Mouse (Mus musculus) CD4-positive, CD25-positive, alpha-beta regulatory T cell, adult 2 months (primary cell): ENCODE data around the gene Psrc1.

Source experiments
- DNase-seq: peaks from one replicate; pipeline ENCODE4 v3.0.0-alpha.2; 2012; ENCODE audit warnings: low read depth, low spot score

Psrc1 gene

DNA sequence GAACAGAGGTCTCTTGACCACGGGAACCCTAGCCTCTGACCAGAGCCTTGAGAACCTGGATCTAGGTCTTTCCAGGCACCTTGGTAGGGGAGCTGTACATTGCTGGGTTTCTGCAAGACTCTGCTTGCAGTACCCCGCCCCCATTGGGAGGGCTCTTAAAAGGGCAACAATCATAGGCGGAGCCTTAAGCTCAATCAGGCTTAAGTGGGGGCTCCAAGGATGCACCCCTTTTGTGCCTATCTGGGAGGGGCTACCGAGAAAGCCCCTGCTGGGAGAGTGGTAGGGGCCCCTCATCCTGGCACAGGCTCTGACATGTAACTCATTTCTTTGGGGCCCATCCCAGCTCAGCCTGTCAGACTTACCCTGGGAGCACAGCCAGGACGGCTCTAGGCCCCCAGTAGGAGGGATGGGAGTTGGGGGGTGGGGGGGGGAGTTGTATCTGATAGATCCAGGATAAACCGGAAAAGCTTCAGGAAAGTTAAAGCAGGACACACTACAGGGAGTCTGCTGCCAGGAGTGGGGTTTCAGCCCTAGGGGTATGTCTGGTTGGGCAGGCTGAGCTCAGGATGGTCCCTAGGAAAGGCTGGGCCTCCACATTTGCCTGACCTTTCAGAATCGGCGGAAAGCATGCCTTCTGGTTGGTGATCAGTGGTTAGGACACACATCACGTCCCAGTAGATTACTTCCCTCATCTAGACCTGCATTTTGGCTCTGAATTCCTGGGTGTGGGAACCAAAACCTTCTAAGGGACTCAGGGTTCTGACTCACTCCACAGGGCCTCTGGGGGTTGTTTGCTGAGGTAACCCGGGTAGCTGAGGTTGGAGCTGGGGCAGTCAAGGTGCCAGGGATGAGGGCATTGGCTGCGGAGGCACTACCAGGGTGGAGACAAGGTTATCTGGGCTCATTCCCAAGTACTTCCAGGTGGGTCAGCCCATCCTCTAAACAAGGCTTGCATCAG is 40.5 kb downstream of the Psrc1 start:
- peak; percentile 57 for DNase-seq

DNA sequence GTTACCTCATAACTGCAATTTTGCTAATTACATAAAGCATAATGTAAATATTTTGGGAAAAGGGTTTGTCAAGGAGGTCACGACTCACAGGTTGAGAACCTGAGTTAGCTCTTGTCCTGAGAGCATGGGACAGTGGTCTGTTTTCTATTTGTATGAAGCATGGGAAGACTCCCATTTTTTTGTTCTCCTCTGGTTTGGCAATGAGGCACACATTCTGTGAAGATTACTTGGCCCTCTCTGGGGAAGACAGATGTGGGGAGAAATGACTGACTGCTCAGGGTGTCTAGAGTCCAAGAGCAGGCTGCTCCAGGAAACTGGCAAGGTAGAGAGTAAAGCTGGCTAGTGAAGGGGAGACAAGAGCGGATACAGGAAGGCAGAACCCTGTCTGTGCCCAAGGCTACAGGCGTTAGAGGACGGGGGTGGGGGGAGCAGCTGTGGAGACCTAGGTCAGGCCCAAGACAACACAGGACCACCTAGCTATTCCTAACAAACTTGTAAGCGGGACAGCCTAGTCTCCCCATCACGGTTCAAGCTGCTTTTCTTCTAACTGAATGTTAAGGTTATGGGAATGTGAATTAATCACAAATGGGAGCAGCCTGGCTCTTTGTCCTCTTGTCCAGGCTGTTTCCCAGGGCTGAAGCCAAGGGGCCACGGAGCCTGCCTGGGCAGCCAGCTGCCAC is 41.4 kb downstream of the Psrc1 start:
- DNase-seq, result no peak

DNA sequence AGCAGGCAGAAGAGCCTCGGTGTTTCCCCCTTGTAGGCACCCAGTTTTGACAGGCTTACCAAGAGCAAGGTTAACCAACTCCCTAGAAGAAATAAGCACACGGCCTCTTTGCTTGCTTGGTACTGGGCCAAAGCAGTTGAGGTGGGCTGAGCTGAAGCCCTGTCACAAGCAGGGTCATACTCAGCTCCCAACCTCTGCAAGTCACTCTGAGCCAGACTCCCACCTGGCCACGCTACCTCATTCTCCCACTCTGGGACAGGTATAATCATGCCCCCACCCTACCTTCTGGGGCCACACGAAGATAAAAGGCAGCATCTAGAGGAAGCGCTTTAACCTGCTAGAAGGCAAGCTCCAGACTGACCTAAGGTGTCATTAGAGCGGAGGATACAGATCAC is 42.0 kb downstream of the Psrc1 start:
- DNase-seq, result no peak

- DNase-seq, result no peak
These were observed 49.0 kb downstream of the Psrc1 start for GRCm38 (mm10) chr3:108432542-108433187.

DNA sequence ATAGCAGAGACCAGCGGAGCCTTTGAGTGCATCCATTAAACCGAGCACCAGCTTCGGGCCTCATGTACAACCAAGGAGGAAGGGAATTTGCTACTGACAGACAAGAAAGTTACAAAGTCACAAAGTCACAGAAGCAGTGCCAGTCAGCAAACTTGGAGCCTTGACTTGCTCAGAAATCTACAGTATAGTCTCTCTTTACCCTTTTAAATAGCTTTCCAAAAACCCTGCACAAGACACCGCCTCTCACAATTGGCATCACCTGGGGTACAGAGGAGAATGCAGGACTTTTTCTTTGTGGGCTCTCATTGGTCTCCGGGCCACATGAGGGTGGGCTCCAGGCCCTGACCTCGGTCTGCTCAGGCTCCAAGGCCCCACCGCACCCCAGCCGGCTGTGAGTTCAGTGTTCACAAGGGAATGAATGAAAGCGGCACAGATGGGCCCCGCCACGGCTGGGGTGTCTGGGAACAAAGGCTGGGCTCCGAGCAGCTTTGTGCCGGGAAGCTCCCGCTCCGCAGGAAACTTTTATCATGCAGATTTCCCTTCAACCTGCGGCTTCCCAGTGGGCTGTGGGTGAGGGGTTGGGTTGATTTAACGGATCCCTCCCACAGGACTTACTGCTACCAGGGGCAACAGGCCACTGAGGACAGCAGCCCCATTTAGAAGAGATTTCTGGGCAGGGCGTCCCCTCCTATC is 49.7 kb downstream of the Psrc1 start:
- DNase-seq, result no peak

GRCm38 (mm10) chr3:108433881-108434495 is 50.3 kb downstream of the Psrc1 start:
- no peak for DNase-seq

- DNase-seq, result peak; percentile 24
These were observed 52.2 kb downstream of the Psrc1 start for GRCm38 (mm10) chr3:108435701-108436379.

DNA sequence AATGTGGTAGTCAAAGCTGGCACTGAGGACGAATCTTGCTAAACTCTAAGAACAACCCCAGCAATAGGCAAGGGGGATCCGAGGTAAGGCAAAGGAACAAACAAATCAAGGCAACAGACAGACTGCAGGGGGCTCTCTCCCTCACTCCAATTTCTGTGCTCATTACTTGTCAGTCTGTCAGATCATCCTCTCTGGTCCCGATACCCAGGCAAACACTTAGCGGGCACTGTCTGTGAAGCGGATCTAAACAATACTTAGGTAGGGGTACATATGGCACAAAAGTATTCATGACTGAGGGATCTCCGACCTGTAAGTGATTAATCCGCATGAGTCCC is 52.7 kb downstream of the Psrc1 start:
- no peak for DNase-seq
